Mouse (Mus musculus): ENCODE data around the gene Tuba4a. TPM values are rescaled to one million over a fixed set of nuclear protein-coding genes. Genes with fewer than 3 reads are reported as not detected.

Tuba4a gene
- polyA plus RNA-seq, 1 experiment from 2014 or later = 86.5 TPM

- ATAC-seq (replicated peaks; ENCODE audit: low FRiP score, low TSS enrichment, low read depth) = peak; percentile 63; the same call in 1 of the 2 replicates
- DNase-seq (ENCODE audit: low spot score) = no peak
- WGBS = 6% methylated on average over 7 of the region's 7 CpGs
- Histone ChIP-seq H3K4me2 (ENCODE audit: low read length) (peak overlapping the region; percentile 67), H3K36me3 (ENCODE audit: control insufficient read depth, insufficient read depth, low read length) (peaks cover 32% of the 10 kb centered on the region), H3K27me3 (replicated peaks; ENCODE audit: control insufficient read depth, insufficient read depth, low read length) (no peaks in the 10 kb centered on the region), H3K9me3 (ENCODE audit: control insufficient read depth, low read length) (no peaks in the 10 kb centered on the region), H3K9ac (ENCODE audit: low read length) (peak overlapping the region; percentile 58), H3K4me1 (replicated peaks; ENCODE audit: control insufficient read depth, insufficient read depth, low read length) (peaks cover 4% of the 10 kb centered on the region; the same call in 1 of the 2 replicates), H3K4me3 (ENCODE audit: low read depth, low read length) (peak overlapping the region; percentile 76), H3K27ac (ENCODE audit: low read depth) (no peak overlapping the region)
These were observed 51.6 kb downstream of the Tuba4a start for GRCm38 (mm10) chr1:75168093-75168471.

Small RNA genes lying within 50 kb of the gene (microRNA-seq; reads per million reads assigned to microRNA genes)
- gene Gm27943 = not detected

Other genes with a start within 250 kb of the Tuba4a start
- gene Nhej1, start 94.7 kb downstream of the Tuba4a start, polyA plus RNA-seq (2014; fragmentation: Nextera tagmentation; extraction: Ambion mirVana) = 8.3 and 10.5 TPM in 2 replicates
- 1.4 and 1.8 TPM in 2 replicates for gene Slc23a3, start 86.0 kb downstream of the Tuba4a start, polyA plus RNA-seq (2014; fragmentation: Nextera tagmentation; extraction: Ambion mirVana)
- 41.6 and 41.7 TPM in 2 replicates for gene Cnppd1, start 77.2 kb downstream of the Tuba4a start, polyA plus RNA-seq (2014; fragmentation: Nextera tagmentation; extraction: Ambion mirVana)
- 50.1 and 51.1 TPM in 2 replicates for gene Retreg2, start 77.1 kb downstream of the Tuba4a start, polyA plus RNA-seq (2014; fragmentation: Nextera tagmentation; extraction: Ambion mirVana)
- gene Zfand2b, start 51.2 kb downstream of the Tuba4a start, polyA plus RNA-seq (2014; fragmentation: Nextera tagmentation; extraction: Ambion mirVana) = 36.5 and 38.8 TPM in 2 replicates
- 17.8 and 21.7 TPM in 2 replicates for gene Abcb6, start 39.5 kb downstream of the Tuba4a start, polyA plus RNA-seq (2014; fragmentation: Nextera tagmentation; extraction: Ambion mirVana)
- 20.2 and 23.0 TPM in 2 replicates for gene Ankzf1, start 27.7 kb downstream of the Tuba4a start, polyA plus RNA-seq (2014; fragmentation: Nextera tagmentation; extraction: Ambion mirVana)
- 24.0 and 26.3 TPM in 2 replicates for gene Atg9a, start 27.7 kb downstream of the Tuba4a start, polyA plus RNA-seq (2014; fragmentation: Nextera tagmentation; extraction: Ambion mirVana)
- gene Glb1l, start 9.1 kb downstream of the Tuba4a start, polyA plus RNA-seq (2014; fragmentation: Nextera tagmentation; extraction: Ambion mirVana) = 15.1 and 19.2 TPM in 2 replicates
- 116 and 131 TPM in 2 replicates for gene Stk16, start 9.0 kb downstream of the Tuba4a start, polyA plus RNA-seq (2014; fragmentation: Nextera tagmentation; extraction: Ambion mirVana)
- not detected in 2 replicates for gene A630095N17Rik, start 12.2 kb upstream of the Tuba4a start, polyA plus RNA-seq (2014; fragmentation: Nextera tagmentation; extraction: Ambion mirVana)
- 14.2 TPM in 2 replicates for gene Dnajb2, start 16.5 kb upstream of the Tuba4a start, polyA plus RNA-seq (2014; fragmentation: Nextera tagmentation; extraction: Ambion mirVana)
- 2.9 and 3.4 TPM in 2 replicates for gene Ptprn, start 44.6 kb upstream of the Tuba4a start, polyA plus RNA-seq (2014; fragmentation: Nextera tagmentation; extraction: Ambion mirVana)
- 13.0 and 13.4 TPM in 2 replicates for gene Resp18, start 58.5 kb upstream of the Tuba4a start, polyA plus RNA-seq (2014; fragmentation: Nextera tagmentation; extraction: Ambion mirVana)
- gene Dnpep, start 98.1 kb upstream of the Tuba4a start, polyA plus RNA-seq (2014; fragmentation: Nextera tagmentation; extraction: Ambion mirVana) = 133 and 137 TPM in 2 replicates
- gene Des, start 140.5 kb upstream of the Tuba4a start, polyA plus RNA-seq (2014; fragmentation: Nextera tagmentation; extraction: Ambion mirVana) = 72.4 and 73.2 TPM in 2 replicates
- gene Speg, start 155.4 kb upstream of the Tuba4a start, polyA plus RNA-seq (2014; fragmentation: Nextera tagmentation; extraction: Ambion mirVana) = 46.7 and 55.2 TPM in 2 replicates
- gene Gmppa, start 216.1 kb upstream of the Tuba4a start, polyA plus RNA-seq (2014; fragmentation: Nextera tagmentation; extraction: Ambion mirVana) = 69.4 and 72.1 TPM in 2 replicates
- gene Asic4, start 230.6 kb upstream of the Tuba4a start, polyA plus RNA-seq (2014; fragmentation: Nextera tagmentation; extraction: Ambion mirVana) = 0.47 and 1.0 TPM in 2 replicates